Mouse (Mus musculus) erythroid progenitor cell, adult 5-6 weeks (primary cell): ENCODE data around the gene Pir. TPM values are rescaled to one million over a fixed set of nuclear protein-coding genes. Genes with fewer than 3 reads are reported as not detected.

ENCODE experiments used
- ATAC-seq: replicated peaks from 2 replicates; pipeline ENCODE4 v1.8.0; 2016; ENCODE audit warnings: moderate number of reproducible peaks, mild to moderate bottlenecking, moderate TSS enrichment, inconsistent platforms; ENCODE audit not compliant: poor library complexity, low FRiP score, severe bottlenecking
- total RNA-seq, 2 experiments: library from RNA; stranded (forward) in 1 of 2; stranded (reverse) in 1 of 2; fragments of 150-400 nt in 1 of 2; fragments of 186-747, 209-891 nt in 1 of 2; gene quantifications; 2 replicates each; pipeline versions ENCODE4 v1.2.3 to v1.2.4; 2015 to 2017; ENCODE audit warnings: low replicate concordance in 2 of 2

Gene Pir
- total RNA-seq, 2 experiments from 2014 or later = 27.7 to 38.7 TPM

DNA sequence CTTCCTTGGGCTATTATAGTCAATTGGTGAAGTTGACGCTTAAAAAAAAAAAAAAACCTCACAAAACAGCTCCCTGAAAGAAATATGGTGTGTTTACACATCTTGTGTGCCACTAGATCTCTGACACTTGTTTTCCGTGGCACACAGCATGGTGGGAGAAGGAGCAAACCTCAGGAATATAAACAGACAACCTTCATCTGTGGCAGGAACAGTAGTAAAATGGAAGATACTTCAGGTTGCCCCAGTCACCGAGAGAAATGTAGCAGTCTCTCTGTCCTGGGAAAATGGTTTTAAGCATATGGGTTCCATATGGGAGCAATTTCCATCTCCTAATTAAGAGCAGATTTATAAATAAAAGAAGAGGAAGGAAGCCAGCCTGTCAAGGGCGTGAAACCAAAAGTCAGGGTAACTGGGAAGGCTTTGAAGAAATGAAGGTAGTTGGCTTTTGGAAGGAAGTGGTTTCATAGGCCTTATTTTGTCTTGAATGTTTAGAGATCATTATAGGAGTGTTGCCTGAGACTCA is 54.3 kb downstream of the Pir start:
- ATAC-seq = no peak

DNA sequence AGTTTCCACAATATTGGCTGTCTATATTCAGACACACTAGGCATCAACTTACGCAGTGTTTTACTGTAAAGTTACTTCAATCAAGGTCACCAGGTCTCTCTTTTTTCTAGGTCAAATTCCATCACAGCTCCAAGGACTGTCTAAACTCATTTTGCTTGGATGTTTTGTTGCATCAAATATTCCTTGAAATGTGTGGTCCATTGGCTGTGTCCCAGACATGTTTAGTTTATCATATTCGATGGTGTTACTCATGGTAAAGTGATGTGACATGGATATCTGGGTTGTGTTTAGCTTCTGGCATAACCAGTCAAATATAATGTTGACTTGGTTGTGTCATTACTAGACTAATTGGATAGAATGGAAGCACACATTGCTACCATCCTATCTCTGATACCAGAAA is 61.2 kb downstream of the Pir start:
- ATAC-seq = no peak

DNA sequence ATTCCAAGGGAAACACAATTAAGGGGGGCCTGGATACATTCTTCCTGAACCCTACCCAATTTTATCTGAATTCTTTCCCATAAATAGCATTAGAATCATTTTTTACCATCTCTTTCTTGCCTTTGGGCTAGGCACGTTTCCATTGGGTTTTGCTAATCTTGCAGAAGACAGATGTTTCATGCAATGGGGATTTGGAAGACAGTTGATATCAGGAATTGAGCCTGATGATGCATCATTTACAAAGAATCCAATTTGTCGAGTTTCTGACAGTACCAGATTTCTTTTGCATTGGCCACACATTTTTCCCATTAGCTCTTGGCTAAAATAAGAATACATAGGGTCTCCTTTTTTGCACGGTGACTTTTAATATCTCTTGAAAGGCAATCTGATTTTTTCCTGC is 61.6 kb downstream of the Pir start:
- no peak for ATAC-seq

DNA sequence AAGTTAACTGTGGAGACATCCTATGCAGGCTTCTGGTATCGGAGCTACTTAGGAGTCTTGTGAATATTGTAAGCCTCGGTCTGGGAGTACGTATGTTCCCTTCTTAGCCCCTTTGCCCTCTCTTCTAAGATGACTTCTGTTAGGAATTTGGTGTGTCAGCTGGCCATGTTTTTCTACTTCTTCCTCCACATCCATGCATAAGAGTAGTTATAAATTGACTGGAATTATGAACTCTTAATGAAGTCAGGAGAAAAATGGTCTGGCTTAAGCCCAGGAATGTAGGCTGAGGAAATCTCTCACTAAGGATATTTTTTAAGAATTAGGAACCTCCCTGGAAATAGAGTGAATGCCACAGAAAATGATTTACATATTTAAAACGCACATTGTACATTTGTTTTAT is 69.4 kb downstream of the Pir start:
- ATAC-seq = no peak

DNA sequence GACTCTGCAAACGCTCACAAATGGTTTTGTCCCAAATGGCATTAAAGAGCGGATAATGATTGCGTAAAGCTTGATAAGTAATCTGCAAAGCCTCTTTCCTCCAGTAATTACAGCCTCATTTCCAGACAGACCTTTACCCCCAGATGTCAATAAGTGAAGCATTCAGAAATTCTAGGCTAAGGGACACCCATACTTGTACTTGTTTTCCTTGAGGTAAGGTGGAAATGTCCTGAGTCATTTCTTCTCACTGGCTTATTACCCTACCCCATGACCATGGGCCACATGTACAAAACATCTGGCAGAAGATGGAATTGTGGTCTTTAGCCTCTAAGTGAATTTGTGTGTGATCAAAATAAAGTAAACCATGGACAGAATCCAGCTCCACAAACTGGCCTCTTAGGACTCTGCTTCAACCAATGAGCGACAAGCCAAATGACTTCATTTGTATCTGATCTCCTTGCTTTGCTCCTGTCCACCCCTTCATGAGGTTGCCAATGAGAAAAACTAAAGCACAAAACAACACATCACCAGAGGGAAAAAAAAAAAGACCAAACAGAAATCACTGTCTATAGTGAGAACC is 76.3 kb downstream of the Pir start:
- ATAC-seq = no peak

DNA sequence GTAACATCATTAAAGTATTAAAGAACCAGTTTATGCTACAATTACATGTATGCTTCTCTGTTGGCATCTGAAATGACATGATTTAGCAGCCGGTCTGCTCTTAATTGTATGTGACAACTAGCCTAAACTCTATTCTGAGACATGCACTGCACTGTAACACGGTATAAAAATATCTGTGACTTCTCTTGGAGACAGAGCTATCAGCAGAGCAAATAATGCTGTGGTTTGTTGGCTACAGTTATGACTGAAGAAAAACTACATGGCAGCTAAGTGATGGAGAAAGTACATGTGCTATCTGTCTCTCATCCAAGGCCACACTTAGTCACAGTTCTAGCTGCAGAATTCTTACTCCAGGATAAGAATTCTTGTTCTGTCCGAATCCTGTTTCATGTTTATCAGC is 79.8 kb downstream of the Pir start:
- ATAC-seq = no peak

DNA sequence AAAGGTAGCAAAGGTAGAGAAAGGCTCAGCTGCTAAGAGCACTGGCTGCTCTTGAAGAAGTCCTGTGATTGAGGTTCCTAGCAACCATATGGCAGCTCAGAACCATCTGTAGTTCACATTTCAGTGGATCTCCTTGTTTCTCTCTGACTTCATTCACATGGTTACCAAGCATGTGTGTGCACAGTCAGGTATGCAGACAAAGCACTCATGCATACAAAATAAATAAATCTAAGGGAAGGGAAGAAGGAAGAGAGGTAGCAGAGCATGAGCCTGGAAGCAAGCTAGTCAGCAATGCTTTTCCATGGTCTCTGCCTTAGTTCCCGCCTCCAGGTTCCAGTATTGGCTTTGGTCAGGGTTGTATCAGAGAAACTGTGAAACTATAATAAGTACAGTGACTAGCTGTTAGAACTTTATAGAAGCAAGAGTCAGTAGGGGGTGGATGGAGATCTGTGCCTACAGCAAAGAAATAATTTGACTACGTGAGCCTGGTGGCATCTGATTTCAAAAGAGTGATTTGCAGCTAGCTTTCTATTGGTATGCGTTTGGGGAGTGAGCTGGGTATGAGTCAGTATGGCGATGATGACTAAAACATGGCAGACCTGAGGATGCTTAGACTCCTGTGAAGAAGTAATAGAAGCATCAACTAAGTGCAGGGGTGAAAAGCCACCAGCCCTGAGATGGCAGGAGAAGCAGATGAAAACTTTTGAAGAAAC is 96.1 kb downstream of the Pir start:
- no peak for ATAC-seq

DNA sequence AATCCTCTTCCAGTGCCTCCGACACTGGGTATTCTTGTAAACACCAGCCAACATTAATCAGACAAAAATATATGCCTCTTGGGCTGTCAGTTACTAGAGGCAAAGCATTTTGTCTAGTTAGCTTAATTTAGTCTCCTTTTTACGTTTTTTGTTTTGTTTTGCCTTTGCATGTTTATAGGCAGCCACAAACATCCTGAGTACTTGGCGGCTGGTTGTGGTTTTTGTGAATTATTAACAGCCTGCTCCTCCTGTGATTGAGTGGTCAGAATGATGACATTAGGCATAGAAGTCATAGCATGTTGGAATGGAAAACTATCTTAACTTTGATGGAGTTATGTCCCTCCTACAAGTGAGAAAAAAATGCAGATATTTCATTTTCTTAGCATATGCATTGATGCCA is 101.4 kb downstream of the Pir start:
- ATAC-seq = no peak

DNA sequence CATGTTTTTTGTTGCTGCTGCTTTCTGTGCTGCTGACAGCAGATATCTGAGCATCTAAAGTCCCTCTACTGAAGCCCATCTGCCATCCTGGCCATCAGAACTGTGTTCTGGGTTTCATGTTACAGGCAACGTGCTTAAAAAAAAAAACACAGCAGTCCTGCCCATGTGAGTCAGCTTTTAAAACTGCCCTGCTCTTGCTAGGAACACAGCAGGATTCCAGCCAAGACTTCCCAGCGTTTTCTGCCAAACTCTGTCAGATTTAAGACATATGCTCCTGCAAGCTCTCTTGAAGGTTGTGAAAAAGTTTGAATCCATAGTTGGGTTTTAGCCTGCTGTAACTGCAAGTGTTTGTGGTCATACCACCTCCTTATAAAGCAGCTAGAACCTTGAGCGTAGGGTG is 103.9 kb downstream of the Pir start, which contains the start of gene Vegfd:
Gene Vegfd, plus strand, starts transcription at position 298 of the 400 bp plus-strand sequence.
- no peak for ATAC-seq

DNA sequence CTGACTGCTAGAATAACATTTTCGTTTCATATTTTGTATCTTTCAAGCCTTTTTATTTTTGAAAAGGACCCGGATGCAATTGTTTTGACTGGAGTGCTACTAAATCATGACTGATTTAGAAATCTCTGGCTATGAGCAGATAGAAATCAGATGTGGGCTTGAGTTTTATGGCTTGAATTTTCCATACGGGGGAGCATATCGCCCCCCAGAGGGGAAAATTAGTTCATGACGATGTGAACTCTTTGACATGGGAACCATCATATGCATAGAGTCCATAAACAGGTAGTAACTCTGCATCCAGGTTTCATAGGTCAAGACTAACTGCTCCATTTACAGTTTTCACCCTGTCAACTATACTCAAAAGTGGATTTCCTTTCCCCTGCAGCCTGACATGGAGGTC is 105.4 kb downstream of the Pir start:
- no peak for ATAC-seq

DNA sequence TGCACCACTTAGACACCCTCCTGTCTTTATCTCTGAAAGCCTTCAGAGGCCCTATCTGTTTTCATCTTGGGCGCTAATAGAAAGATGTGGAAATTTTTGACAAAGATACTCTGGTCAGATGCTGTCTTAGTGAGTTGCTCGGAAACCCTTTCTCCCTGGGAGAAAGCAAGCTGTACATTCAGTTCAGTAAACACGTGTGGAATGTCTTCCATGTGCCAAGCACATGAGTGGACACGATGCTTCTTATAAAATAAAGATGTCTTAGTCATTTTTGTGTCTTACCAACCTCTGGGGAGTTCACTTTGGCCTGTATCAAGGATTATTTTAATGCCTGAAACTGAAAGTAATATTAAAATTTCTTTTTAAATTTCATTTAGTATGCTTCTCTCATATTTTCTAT is 110.5 kb downstream of the Pir start:
- no peak for ATAC-seq

DNA sequence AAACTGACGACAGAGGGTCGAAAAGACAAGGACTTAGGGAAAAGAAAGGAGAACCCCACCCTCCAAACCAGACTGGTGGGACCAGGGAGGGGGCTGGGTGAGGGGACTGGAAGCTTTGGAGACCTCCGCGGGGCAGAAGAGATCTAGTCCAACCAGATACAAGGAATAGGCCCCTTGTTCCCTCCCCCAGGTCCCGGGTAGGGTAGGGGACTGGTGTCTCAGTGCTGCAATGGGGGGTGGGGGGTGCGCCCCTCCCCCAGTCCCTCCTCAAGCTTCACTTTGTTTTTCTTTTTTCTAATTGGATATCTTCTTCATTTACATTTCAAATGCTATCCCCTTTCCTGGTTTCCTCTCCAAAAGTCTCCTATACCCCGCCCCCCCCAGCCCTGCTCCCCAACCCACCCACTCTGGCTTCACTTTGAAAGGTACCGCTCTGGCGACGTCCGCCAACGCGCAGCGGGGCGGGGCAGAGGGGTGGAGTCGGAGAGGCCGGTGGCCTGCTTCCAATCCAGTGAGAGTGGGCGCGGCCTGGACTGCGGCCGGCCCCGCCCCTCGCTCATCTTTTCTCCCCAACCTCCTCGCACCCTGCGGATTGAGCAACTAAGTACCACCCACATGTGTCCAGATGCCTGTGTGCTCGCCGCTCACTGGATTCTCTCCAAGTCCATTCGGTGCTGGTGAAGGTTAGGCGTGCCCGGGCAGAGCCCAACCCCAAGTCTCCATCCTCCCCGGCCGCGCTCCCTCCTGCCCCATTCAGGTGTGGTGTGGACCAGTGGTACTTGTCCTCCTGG is 112.6 kb downstream of the Pir start:
- peak; percentile 100 for ATAC-seq

DNA sequence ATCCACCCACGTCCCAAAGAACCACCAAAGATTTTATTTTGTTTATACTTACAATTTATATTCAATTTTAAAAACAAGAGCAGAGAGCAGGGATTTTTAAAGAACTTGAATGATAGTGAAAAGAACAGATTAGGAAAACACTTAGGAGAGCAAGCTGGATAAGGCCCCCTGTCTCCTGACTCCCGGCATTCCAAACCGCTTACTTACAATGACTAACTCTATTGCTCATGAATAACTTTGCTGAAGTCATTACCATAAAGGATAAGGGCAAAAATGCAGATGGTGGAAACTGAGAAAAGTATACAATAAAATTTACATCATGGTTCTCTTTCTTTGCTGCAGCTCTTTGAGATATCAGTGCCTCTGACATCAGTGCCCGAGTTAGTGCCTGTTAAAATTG is 124.9 kb downstream of the Pir start:
- no peak for ATAC-seq

DNA sequence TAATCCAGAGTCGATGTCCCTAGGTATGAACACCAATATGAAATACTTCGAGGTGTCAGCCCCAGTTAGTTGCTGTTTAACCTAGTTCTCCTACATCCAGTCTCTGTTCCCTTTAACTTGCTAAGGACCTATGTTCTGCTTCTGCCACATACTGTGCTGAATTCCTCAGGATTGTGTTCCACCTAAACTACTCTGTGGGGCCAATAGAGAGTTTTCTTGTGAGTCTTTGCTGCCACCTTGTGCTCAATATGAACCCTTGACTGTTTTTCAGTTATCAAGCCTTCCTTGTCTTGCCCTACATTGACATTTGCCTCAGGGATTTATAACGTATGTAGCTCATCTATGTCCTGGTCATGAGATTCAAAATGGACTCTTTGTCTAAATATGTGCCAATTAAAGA is 129.3 kb downstream of the Pir start:
- ATAC-seq = no peak

DNA sequence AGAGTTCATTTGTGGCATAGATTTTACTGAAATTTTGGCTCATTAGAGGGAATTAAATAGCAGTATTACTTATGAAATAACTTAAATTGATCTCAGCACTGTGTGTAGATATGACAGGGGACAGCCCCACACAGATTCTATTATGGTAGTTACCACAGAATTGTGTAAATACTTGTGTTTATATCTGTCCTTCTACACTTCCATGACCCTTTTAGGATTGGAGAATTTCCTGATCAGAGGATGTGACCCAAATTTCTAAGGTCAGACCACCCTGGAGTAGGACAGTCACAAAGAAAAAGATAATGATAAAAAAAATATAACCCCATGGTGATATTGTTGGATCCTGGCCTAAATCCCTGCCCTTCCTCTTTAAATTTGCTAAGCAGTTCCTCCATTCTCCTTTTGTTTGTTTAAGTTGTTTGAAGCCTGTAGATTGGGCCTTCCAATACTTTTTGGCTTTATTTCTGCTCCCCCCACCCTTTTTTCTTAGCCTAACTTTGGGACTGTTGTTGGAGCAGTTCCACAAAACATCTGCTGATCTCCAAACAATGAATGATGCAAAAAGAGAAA is 136.0 kb downstream of the Pir start:
- ATAC-seq = no peak

DNA sequence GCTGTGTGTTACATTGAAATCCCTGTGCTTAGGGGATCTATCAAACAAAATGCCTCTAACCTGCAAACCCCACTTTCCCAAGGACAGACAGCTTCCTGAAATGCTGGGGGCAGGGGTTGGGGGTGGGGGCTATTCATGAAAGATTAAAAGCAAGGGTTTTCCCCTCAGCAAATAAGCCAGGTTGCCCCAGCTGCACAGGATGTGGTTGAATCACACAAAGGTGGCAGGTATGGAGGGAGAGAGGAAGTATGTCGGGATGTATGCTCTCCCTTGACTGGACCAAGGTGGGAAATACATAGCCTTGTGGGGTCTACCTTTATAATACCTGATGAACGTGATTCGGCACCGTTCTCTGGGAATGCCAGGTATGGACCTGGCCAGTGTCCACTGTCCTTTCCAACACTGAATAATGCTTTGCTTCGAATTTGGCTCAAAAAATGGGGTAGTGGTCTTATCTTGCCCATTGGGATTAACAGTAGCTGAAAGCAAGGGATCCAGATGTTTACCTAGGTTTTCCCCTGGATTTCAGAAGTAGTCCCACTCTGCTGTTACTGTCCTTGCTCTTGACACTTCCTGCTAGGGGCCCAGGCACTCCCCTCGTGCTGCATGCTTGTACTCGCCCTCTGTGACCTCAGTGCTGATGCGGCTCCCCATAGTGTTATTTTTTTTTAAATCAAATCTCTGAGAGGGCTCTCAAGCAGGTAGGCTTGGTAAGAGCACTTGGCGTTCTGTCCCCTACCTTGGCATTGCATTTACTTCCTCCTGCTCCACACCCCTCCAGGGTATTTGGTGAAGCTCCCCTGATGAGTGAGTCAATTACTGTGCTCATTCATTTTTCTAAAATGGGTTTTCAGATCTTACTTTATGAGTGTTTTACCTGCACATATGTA is 137.2 kb downstream of the Pir start:
- no peak for ATAC-seq

DNA sequence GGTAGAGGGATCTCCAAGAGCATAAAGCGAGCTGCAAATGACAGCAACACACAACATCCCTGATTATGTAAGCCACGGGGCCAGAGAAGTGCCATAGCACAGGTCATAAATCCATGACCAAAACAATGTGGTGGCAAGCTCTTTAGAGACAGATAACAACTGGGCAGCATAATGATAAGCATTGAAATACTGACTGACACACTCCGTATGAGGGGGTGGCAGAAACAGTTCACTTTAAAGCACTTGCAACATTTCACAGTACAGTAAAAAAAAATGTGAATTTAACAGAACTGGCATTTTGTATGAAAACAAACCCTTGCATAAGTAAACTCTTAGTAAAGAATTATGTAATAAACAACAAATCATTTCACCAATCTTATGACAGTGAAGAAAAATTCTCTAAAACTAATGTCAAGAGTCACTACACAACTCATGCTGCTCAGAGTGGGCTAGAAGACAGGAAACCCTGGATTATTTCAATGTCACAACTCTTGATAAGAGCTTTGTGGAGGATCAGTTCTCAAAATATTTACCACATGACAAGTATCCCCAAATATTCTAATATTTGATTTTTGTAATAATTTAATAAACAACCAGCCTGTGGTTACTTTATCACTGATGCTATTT is 139.2 kb downstream of the Pir start:
- ATAC-seq = no peak

DNA sequence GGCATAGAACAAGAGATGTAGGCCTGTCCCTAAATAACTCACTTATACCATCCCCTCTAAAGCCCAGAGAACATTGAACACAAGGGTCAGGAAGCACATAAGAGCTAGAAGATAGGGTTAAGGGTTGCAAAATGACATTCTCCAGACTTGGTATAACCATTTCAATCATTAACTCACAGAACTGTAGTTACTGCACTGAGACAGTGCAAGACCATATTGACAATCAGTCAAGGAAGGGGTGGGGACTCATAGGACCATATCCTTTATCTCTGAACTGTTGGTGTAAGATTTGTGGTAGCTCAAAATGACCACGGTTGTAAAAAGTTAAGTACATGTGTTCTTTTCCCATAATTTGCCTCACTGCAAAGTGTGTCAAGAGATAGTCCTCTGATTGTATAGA is 141.4 kb downstream of the Pir start:
- ATAC-seq = no peak

DNA sequence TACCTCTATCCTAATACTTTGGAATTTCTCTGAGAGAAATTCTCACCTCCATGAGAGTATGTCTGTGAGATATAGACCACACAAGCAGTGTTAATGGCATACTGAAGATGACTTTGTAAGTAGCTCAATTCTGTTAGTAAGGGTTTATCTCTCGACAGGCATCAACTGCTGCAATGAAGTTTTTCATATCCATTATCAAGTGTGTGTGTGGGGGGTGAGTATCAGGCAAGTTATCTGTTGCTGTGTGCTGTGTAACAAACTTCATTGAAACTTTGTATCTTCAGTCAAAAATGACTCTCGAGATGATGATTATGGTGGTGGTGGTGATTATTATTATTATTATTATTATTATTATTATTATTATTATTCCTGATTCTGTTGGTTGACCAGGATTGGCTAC is 147.6 kb downstream of the Pir start:
- no peak for ATAC-seq
